Mouse (Mus musculus): Measurements from ENCODE around the gene Abcg5.

The Abcg5 gene

GRCm38 (mm10) chr17:84684284-84684683 lies 1.5 kb upstream of the Abcg5 start:
- no peak for DNase-seq

- DNase-seq: no peak
Observed at GRCm38 (mm10) chr17:84681670-84682069, 1.1 kb downstream of the Abcg5 start.

GRCm38 (mm10) chr17:84677595-84677994 lies 5.2 kb downstream of the Abcg5 start:
- no peak for DNase-seq

- DNase-seq: no peak
Observed at GRCm38 (mm10) chr17:84675951-84676366, 6.9 kb downstream of the Abcg5 start, which contains the start of gene Abcg8. Gene Abcg8 (plus strand): TSS chr17:84676302.

GRCm38 (mm10) chr17:84675204-84675603 lies 7.6 kb downstream of the Abcg5 start:
- no peak for DNase-seq

- no peak for DNase-seq
Observed at GRCm38 (mm10) chr17:84674048-84674447, 8.8 kb downstream of the Abcg5 start.

- DNase-seq: no peak
Observed at GRCm38 (mm10) chr17:84672376-84673369, 10.1 kb downstream of the Abcg5 start.

- no peak for DNase-seq
Observed at GRCm38 (mm10) chr17:84667848-84668247, 15.0 kb downstream of the Abcg5 start.

- DNase-seq: no peak
Observed at GRCm38 (mm10) chr17:84665691-84666090, 17.1 kb downstream of the Abcg5 start.

- DNase-seq: no peak
Observed at GRCm38 (mm10) chr17:84665053-84665452, 17.8 kb downstream of the Abcg5 start.

- DNase-seq: no peak
Observed at GRCm38 (mm10) chr17:84658951-84659350, 23.9 kb downstream of the Abcg5 start.

- no peak for DNase-seq
Observed at GRCm38 (mm10) chr17:84658195-84658594, 24.6 kb downstream of the Abcg5 start.

- no peak for DNase-seq
Observed at GRCm38 (mm10) chr17:84657782-84658181, 25.0 kb downstream of the Abcg5 start.

GRCm38 (mm10) chr17:84657422-84657732 lies 25.4 kb downstream of the Abcg5 start:
- DNase-seq: no peak

GRCm38 (mm10) chr17:84656653-84657421 lies 26.0 kb downstream of the Abcg5 start:
- DNase-seq: no peak

- no peak for DNase-seq
Observed at GRCm38 (mm10) chr17:84656205-84656604, 26.6 kb downstream of the Abcg5 start.

- DNase-seq: no peak
Observed at GRCm38 (mm10) chr17:84653544-84653943, 29.3 kb downstream of the Abcg5 start.

GRCm38 (mm10) chr17:84650302-84651017 lies 32.4 kb downstream of the Abcg5 start:
- no peak for DNase-seq

- DNase-seq: no peak
Observed at GRCm38 (mm10) chr17:84647630-84648029, 35.2 kb downstream of the Abcg5 start.

GRCm38 (mm10) chr17:84646477-84646876 lies 36.3 kb downstream of the Abcg5 start:
- DNase-seq: no peak

- no peak for DNase-seq
Observed at GRCm38 (mm10) chr17:84645894-84646293, 36.9 kb downstream of the Abcg5 start.

GRCm38 (mm10) chr17:84645119-84645518 lies 37.7 kb downstream of the Abcg5 start:
- DNase-seq: no peak
